Mouse (Mus musculus) layer of hippocampus, postnatal 36 days (tissue): ENCODE measurements at regions not wholly inside any gene's neighbourhood (a gene's known extent, or its start where the extent isn't known, plus 50 kb on each side); places are given as distances from the start of the nearest gene placed in this dataset.

Source experiments
- DNase-seq, 2 experiments: peaks; one replicate each; pipeline ENCODE4 v3.0.0; 2022

- DNase-seq = no peak
Observed at GRCm38 (mm10) chr5:106320039-106320438, 137.9 kb downstream of the Barhl2 start.

GRCm38 (mm10) chr5:106318246-106318645 is 139.7 kb downstream of the Barhl2 start:
- no peak for DNase-seq

- DNase-seq = no peak
Observed at GRCm38 (mm10) chr5:106313874-106314273, 144.1 kb downstream of the Barhl2 start.

GRCm38 (mm10) chr5:106301372-106301771 is 156.6 kb downstream of the Barhl2 start:
- DNase-seq = no peak

- no peak for DNase-seq
Observed at GRCm38 (mm10) chr5:106296721-106297120, 161.2 kb downstream of the Barhl2 start.

GRCm38 (mm10) chr5:106295993-106296392 is 162.0 kb downstream of the Barhl2 start:
- DNase-seq = no peak

GRCm38 (mm10) chr5:106295538-106295937 is 162.4 kb downstream of the Barhl2 start:
- no peak for DNase-seq

GRCm38 (mm10) chr5:106292387-106293229 is 165.4 kb downstream of the Barhl2 start:
- DNase-seq = no peak

GRCm38 (mm10) chr5:106285152-106285551 is 172.8 kb downstream of the Barhl2 start:
- no peak for DNase-seq

- DNase-seq = no peak
Observed at GRCm38 (mm10) chr5:106284731-106285130, 173.2 kb downstream of the Barhl2 start.

- DNase-seq = no peak
Observed at GRCm38 (mm10) chr5:106282646-106283045, 175.3 kb downstream of the Barhl2 start.

GRCm38 (mm10) chr5:106277786-106278185 is 180.2 kb downstream of the Barhl2 start:
- DNase-seq = no peak

GRCm38 (mm10) chr5:106277231-106277630 is 180.7 kb downstream of the Barhl2 start:
- DNase-seq = no peak

- peak; percentile 19 to 28 for DNase-seq
Observed at GRCm38 (mm10) chr5:106276186-106276585, 181.8 kb downstream of the Barhl2 start.

- DNase-seq = no peak
Observed at GRCm38 (mm10) chr5:106274617-106275016, 183.3 kb downstream of the Barhl2 start.

GRCm38 (mm10) chr5:106264536-106264935 is 193.4 kb downstream of the Barhl2 start:
- DNase-seq = no peak

- DNase-seq = no peak
Observed at GRCm38 (mm10) chr5:106257179-106257578, 200.8 kb downstream of the Barhl2 start.

GRCm38 (mm10) chr5:106229154-106229553 is 228.8 kb downstream of the Barhl2 start:
- DNase-seq = no peak

- no peak for DNase-seq
Observed at GRCm38 (mm10) chr5:106224141-106224540, 233.8 kb downstream of the Barhl2 start.

GRCm38 (mm10) chr5:106209543-106209942 is 248.4 kb downstream of the Barhl2 start:
- DNase-seq = no peak

- no peak for DNase-seq
Observed at GRCm38 (mm10) chr5:106207706-106208105, 250.3 kb downstream of the Barhl2 start.

- DNase-seq = no peak
Observed at GRCm38 (mm10) chr5:106205724-106206123, 252.2 kb downstream of the Barhl2 start.

- peak; percentile 30 to 37 for DNase-seq
Observed at GRCm38 (mm10) chr5:106200631-106201030, 257.3 kb downstream of the Barhl2 start.

GRCm38 (mm10) chr5:106199061-106199460 is 258.9 kb downstream of the Barhl2 start:
- DNase-seq = no peak
